Mouse (Mus musculus) midbrain, embryonic 11.5 days (tissue): Measurements from ENCODE around the gene Timp2. TPM values are rescaled to one million over a fixed set of nuclear protein-coding genes. Genes with fewer than 3 reads are reported as not detected.
"Not testable (repeated sequence)": the region's sequence is repeated elsewhere in the genome, so short reads cannot be mapped to it uniquely, and the experiment has no call there.

Source experiments
- ATAC-seq: fragments of 200-750 bp; cut with Nextera tagmentation; 2 replicates; pipeline ENCODE4 v1.8.0; 2017; ENCODE audit warnings: moderate TSS enrichment, moderate library complexity; ENCODE audit not compliant: low FRiP score
- DNase-seq: peaks from one replicate; pipeline ENCODE4 v3.0.0; 2015; ENCODE audit warnings: low spot score; ENCODE audit errors: missing footprints
- H3K27ac ChIP-seq: fragments of 300-500 bp; sonication (generic); 2 replicates; pipeline ENCODE4 v1.5.1; 2014; ENCODE audit warnings: low read depth, low read length
- H3K27me3 ChIP-seq: fragments of 300-500 bp; sonication (generic); 2 replicates; pipeline ENCODE4 v1.6.1; 2014; ENCODE audit warnings: mild to moderate bottlenecking, low read length, moderate library complexity, mixed read lengths; ENCODE audit not compliant: control insufficient read depth, insufficient read depth
- H3K36me3 ChIP-seq: fragments of 300-500 bp; sonication (generic); 2 replicates; pipeline ENCODE4 v1.6.1; 2014; ENCODE audit warnings: mild to moderate bottlenecking, low read length, moderate library complexity, mixed read lengths; ENCODE audit not compliant: control insufficient read depth, insufficient read depth
- H3K4me1 ChIP-seq: fragments of 300-500 bp; sonication (generic); 2 replicates; pipeline ENCODE4 v1.6.1; 2014; ENCODE audit warnings: low read length; ENCODE audit not compliant: control insufficient read depth, insufficient read depth
- H3K4me2 ChIP-seq: fragments of 300-500 bp; sonication (generic); 2 replicates; pipeline ENCODE4 v1.6.1; 2014; ENCODE audit warnings: mild to moderate bottlenecking, moderate library complexity
- H3K4me3 ChIP-seq: fragments of 300-500 bp; sonication (generic); 2 replicates; pipeline ENCODE4 v1.5.1; 2014; ENCODE audit warnings: low read depth, low read length
- H3K9ac ChIP-seq: fragments of 300-500 bp; sonication (generic); 2 replicates; pipeline ENCODE4 v1.6.1; 2014; ENCODE audit warnings: low read length
- H3K9me3 ChIP-seq: fragments of 300-500 bp; sonication (generic); 2 replicates; pipeline ENCODE4 v1.6.1; 2016; ENCODE audit warnings: low read length; ENCODE audit not compliant: control insufficient read depth
- WGBS: fragments of 180-500 bp; shearing (Covaris S2); extraction: QIAGEN DNeasy Blood & Tissue Kit; methylation state at CpG from one replicate; pipeline ENCODE4 v1.1.7; 2014; 5-methylcytosine and 5-hydroxymethylcytosine counted together
- polyA plus RNA-seq: library from polyadenylated mRNA; unstranded; fragments of >200 nt; fragmentation: Nextera tagmentation; extraction: Ambion mirVana; gene quantifications from 2 replicates; pipeline ENCODE4 v1.2.1, GENCODE M21; 2014

The Timp2 gene
- polyA plus RNA-seq, 1 experiment from 2014 or later = 40.1 TPM

GRCm38 (mm10) chr11:118322647-118323046 lies 32.9 kb downstream of the Timp2 start:
- DNase-seq (no peak), ATAC-seq (no peak)
- Histone ChIP-seq H3K36me3 (no peaks in the 10 kb centered on the region), H3K4me3 (no peak overlapping the region), H3K4me2 (no peak overlapping the region), H3K27me3 (no peaks in the 10 kb centered on the region), H3K4me1 (no peaks in the 10 kb centered on the region; the same call in 1 of the 2 replicates), H3K9ac (no peak overlapping the region), H3K27ac (no peak overlapping the region), H3K9me3 (no peaks in the 10 kb centered on the region)
- 62% methylated on average over 3 of the region's 3 CpGs for WGBS

GRCm38 (mm10) chr11:118321971-118322370 lies 33.6 kb downstream of the Timp2 start:
- WGBS = 79% methylated on average over 4 of the region's 4 CpGs
- ATAC-seq = no peak

GRCm38 (mm10) chr11:118321500-118321899 lies 34.0 kb downstream of the Timp2 start:
- ATAC-seq (no peak), DNase-seq (no peak)
- Histone ChIP-seq H3K27me3 (no peaks in the 10 kb centered on the region), H3K4me2 (no peak overlapping the region), H3K4me3 (no peak overlapping the region), H3K4me1 (no peaks in the 10 kb centered on the region; the same call in 1 of the 2 replicates), H3K9ac (no peak overlapping the region), H3K27ac (no peak overlapping the region), H3K9me3 (no peaks in the 10 kb centered on the region), H3K36me3 (no peaks in the 10 kb centered on the region)
- WGBS = 84% methylated on average over 7 of the region's 7 CpGs

More at GRCm38 (mm10) chr11:118321971-118322370, 33.6 kb downstream of the Timp2 start:
- no peaks in the 10 kb centered on the region for H3K27me3 ChIP-seq
- no peaks in the 10 kb centered on the region for H3K9me3 ChIP-seq
- no peak overlapping the region for H3K27ac ChIP-seq
- no peak for DNase-seq
- H3K9ac ChIP-seq = no peak overlapping the region
- H3K36me3 ChIP-seq = no peaks in the 10 kb centered on the region
- no peaks in the 10 kb centered on the region; the same call in 1 of the 2 replicates for H3K4me1 ChIP-seq
- H3K4me2 ChIP-seq = no peak overlapping the region
- H3K4me3 ChIP-seq = no peak overlapping the region

GRCm38 (mm10) chr11:118318678-118319077 lies 36.9 kb downstream of the Timp2 start:
- no peaks in the 10 kb centered on the region for H3K27me3 ChIP-seq
- no peak overlapping the region for H3K9ac ChIP-seq
- no peak overlapping the region for H3K27ac ChIP-seq
- no peaks in the 10 kb centered on the region; the same call in 1 of the 2 replicates for H3K4me1 ChIP-seq
- 60% methylated on average over 5 of the region's 5 CpGs for WGBS
- peaks cover 2% of the 10 kb centered on the region; the same call in 1 of the 2 replicates for H3K36me3 ChIP-seq
- ATAC-seq (no peak), DNase-seq (no peak)
- H3K4me3 ChIP-seq = no peak overlapping the region
- H3K9me3 ChIP-seq = no peaks in the 10 kb centered on the region
- H3K4me2 ChIP-seq = no peak overlapping the region

- Histone ChIP-seq H3K4me3 (no peak overlapping the region), H3K9me3 (no peaks in the 10 kb centered on the region), H3K36me3 (peaks cover 2% of the 10 kb centered on the region; the same call in 1 of the 2 replicates), H3K27ac (no peak overlapping the region), H3K9ac (no peak overlapping the region), H3K4me1 (no peaks in the 10 kb centered on the region; the same call in 1 of the 2 replicates), H3K4me2 (no peak overlapping the region), H3K27me3 (no peaks in the 10 kb centered on the region)
- peak; percentile 94 for DNase-seq
- no peak for ATAC-seq
- 27% methylated on average over 7 of the region's 7 CpGs for WGBS
Measured at GRCm38 (mm10) chr11:118317129-118317528, 38.4 kb downstream of the Timp2 start.

- H3K27ac ChIP-seq = no peak overlapping the region
- H3K4me2 ChIP-seq = no peak overlapping the region
- no peaks in the 10 kb centered on the region for H3K9me3 ChIP-seq
- no peaks in the 10 kb centered on the region; the same call in 1 of the 2 replicates for H3K4me1 ChIP-seq
- no peak overlapping the region for H3K9ac ChIP-seq
- ATAC-seq (no peak), DNase-seq (no peak)
- no peak overlapping the region for H3K4me3 ChIP-seq
- WGBS = 93% methylated on average over 8 of the region's 8 CpGs
- H3K27me3 ChIP-seq = no peaks in the 10 kb centered on the region
- peaks cover 2% of the 10 kb centered on the region; the same call in 1 of the 2 replicates for H3K36me3 ChIP-seq
Measured at GRCm38 (mm10) chr11:118316231-118316806, 39.2 kb downstream of the Timp2 start.

DNA sequence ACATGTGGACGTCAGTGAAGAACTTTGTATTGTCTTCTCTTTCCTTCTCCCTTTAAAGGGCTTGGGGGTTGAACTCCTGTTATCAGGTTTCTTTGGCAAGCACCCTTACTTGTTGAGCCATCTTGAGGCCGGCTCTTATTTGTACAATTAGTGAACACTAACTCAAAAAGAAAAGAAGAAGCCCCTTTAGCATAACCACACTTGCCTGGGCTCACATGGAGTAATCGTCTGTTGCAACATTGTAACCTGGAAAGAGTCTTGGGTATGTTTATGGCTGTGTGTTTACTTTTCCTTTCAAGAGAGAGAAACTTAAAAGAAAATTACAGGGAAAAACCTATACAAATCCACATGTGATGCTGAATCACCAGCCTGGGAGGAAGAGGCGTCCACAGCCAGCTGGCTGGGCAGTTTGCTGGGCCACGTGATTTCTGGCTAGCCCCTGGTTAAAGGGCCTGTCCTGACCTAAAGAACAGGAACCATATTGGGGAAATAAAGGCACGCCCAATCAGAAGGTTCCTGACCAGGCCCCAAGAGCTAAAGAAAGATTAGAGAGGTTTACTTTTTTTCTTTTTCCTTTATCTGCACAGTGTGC lies 43.3 kb downstream of the Timp2 start:
- peaks cover 7% of the 10 kb centered on the region for H3K36me3 ChIP-seq
- ATAC-seq = no peak
- H3K9ac ChIP-seq = no peak overlapping the region
- H3K4me2 ChIP-seq = no peak overlapping the region
- 82% methylated on average over 6 of the region's 6 CpGs for WGBS
- DNase-seq = no peak
- no peaks in the 10 kb centered on the region for H3K9me3 ChIP-seq
- H3K4me1 ChIP-seq = no peaks in the 10 kb centered on the region
- no peak overlapping the region for H3K27ac ChIP-seq
- no peak overlapping the region for H3K4me3 ChIP-seq
- H3K27me3 ChIP-seq = no peaks in the 10 kb centered on the region

GRCm38 (mm10) chr11:118307962-118308361 lies 47.6 kb downstream of the Timp2 start:
- not testable (repeated sequence) for H3K4me3 ChIP-seq, DNase-seq, ATAC-seq, H3K9ac ChIP-seq, H3K4me2 ChIP-seq, H3K27ac ChIP-seq, H3K4me1 ChIP-seq, H3K9me3 ChIP-seq, H3K27me3 ChIP-seq, H3K36me3 ChIP-seq
- 77% methylated on average over 2 of the region's 2 CpGs for WGBS

DNA sequence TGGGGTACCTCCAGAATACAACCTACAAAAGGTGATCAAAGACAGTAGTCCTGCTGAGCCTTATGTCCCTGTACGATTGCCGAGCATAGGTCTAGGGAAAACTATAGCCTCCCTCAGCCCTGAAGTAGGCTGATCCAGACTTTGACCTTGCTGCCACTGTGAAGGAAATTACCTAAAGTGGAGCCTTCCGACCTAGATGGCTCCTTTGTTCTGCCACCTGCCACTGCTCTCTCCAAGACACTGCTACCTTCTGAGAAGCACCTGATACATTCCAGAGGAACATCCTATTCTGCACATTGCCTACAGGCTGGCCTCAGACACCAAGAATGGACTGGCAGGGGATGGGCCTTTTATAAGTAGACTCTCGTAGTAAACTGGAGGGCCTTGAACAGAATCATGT lies 51.6 kb downstream of the Timp2 start:
- H3K4me1 ChIP-seq, H3K27me3 ChIP-seq, H3K27ac ChIP-seq, H3K9me3 ChIP-seq, DNase-seq, ATAC-seq, H3K4me3 ChIP-seq, H3K9ac ChIP-seq, H3K4me2 ChIP-seq, H3K36me3 ChIP-seq: not testable (repeated sequence)
- WGBS = 84% methylated on average over 4 of the region's 4 CpGs
